Mouse (Mus musculus) liver, embryonic 12.5 days (tissue): ENCODE measurements at regions not wholly inside any gene's neighbourhood (a gene's known extent, or its start where the extent isn't known, plus 50 kb on each side); places are given as distances from the start of the nearest gene placed in this dataset.

Experiments
- ATAC-seq: fragments of 200-750 bp; cut with Nextera tagmentation; 2 replicates; pipeline ENCODE4 v1.8.0; 2017; ENCODE audit warnings: moderate number of reproducible peaks, mild to moderate bottlenecking, moderate library complexity
- H3K27ac ChIP-seq: fragments of 300-500 bp; sonication (generic); 2 replicates; pipeline ENCODE4 v1.5.1; 2016; ENCODE audit warnings: mild to moderate bottlenecking
- H3K27me3 ChIP-seq: fragments of 300-500 bp; sonication (generic); replicated peaks from 2 replicates; pipeline ENCODE4 v1.6.1; 2016; ENCODE audit warnings: mild to moderate bottlenecking, moderate library complexity
- H3K36me3 ChIP-seq: fragments of 300-500 bp; sonication (generic); 2 replicates; pipeline ENCODE4 v1.6.1; 2016; ENCODE audit warnings: mild to moderate bottlenecking, moderate library complexity
- H3K4me1 ChIP-seq: fragments of 300-500 bp; sonication (generic); 2 replicates; pipeline ENCODE4 v1.6.1; 2016
- H3K4me2 ChIP-seq: fragments of 300-500 bp; sonication (generic); 2 replicates; pipeline ENCODE4 v1.6.1; 2016; ENCODE audit warnings: mild to moderate bottlenecking, moderate library complexity
- H3K4me3 ChIP-seq: fragments of 300-500 bp; sonication (generic); 2 replicates; pipeline ENCODE4 v1.5.1; 2016; ENCODE audit warnings: mild to moderate bottlenecking, moderate library complexity
- H3K9ac ChIP-seq: fragments of 300-500 bp; sonication (generic); 2 replicates; pipeline ENCODE4 v1.6.1; 2016; ENCODE audit warnings: mild to moderate bottlenecking, moderate library complexity
- H3K9me3 ChIP-seq: fragments of 300-500 bp; sonication (generic); replicated peaks from 2 replicates; pipeline ENCODE4 v1.6.1; 2016; ENCODE audit warnings: mild to moderate bottlenecking, moderate library complexity
- WGBS: fragments of 180-500 bp; shearing (Covaris S2); methylation state at CpG from one replicate; pipeline ENCODE4 v1.1.7; 2016; ENCODE audit not compliant: insufficient replicate concordance; 5-methylcytosine and 5-hydroxymethylcytosine counted together

DNA sequence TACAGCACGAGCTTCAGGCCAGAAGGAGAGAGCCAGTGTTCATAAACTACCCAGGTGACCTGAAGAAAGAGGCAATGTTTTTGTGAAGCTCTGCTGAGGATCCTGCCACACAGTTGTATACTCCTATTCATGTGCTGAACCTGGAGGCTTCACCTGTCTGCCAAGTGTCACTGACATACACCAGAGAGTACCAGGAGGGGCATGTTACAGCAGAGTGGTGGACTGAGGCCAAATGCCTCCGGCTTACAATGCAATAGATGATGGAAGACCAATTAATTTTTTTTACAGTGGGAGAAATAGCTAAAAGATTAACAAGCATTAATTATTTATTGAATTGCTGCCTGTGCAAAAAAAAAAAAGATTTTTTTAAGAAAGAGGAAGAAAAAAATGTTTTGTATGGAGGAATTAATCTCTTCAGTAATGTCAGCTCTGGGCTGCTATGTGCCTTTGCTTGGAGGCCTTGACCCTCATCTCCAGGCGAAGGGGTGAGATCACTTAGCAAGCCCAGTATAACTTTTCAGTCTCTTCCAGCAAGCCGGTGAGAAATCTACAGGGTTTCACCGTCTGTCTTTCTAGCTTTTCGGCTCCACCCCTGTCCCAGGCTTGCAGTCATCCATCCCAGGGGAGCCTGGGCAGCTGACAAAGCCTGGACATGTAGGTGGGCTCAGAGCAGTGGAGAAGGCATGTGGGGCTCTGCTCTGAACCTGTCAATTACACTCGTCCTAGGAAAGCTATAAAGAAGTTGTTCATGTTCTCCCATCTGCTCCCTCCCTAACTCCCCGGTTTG is 144.0 kb upstream of the Tmem45b start:
- H3K9me3 ChIP-seq = no peaks in the 10 kb centered on the region
- H3K4me1 ChIP-seq = no peaks in the 10 kb centered on the region
- no peak overlapping the region for H3K4me3 ChIP-seq
- no peak for ATAC-seq
- no peak overlapping the region for H3K9ac ChIP-seq
- WGBS = 54% methylated on average over 8 of the region's 8 CpGs
- H3K4me2 ChIP-seq = no peak overlapping the region
- no peak overlapping the region for H3K27ac ChIP-seq
- H3K27me3 ChIP-seq = no peaks in the 10 kb centered on the region
- no peaks in the 10 kb centered on the region for H3K36me3 ChIP-seq

- no peaks in the 10 kb centered on the region for H3K4me1 ChIP-seq
- H3K9ac ChIP-seq = no peak overlapping the region
- H3K27ac ChIP-seq = no peak overlapping the region
- no peaks in the 10 kb centered on the region for H3K36me3 ChIP-seq
- no peak overlapping the region for H3K4me3 ChIP-seq
- 68% methylated on average over 6 of the region's 6 CpGs for WGBS
- no peak overlapping the region for H3K4me2 ChIP-seq
- no peaks in the 10 kb centered on the region for H3K27me3 ChIP-seq
- no peak for ATAC-seq
- no peaks in the 10 kb centered on the region for H3K9me3 ChIP-seq
These were observed 142.7 kb upstream of the Tmem45b start for GRCm38 (mm10) chr9:31606936-31607335.

DNA sequence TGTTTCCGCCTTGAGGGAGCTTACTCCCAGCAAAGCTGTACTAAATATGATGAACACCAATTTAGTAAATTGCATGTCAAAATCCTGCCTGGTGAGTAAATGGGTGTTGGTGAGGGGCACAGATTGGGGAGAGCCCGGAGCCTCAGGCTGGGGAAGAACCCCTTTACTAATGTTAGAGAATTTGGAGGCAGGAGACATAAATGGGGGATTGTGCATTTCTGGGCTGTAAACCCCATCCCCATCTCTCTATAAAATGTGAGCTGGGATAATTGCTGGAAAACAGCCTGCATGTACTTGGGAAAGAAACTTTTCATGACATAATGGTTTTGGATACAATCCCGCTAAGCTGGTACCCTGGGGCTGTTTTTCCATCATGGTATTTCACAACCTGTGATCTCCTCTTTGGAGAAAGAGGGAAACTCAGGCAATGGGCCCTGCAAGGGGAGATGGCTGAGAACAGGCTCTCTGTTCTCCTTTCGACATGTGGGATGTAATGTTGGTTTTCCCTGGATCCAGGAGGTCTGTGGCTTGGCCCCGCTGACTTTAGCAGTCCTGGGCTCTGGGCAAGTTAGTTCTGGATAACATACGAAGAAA is 140.3 kb upstream of the Tmem45b start:
- H3K9me3 ChIP-seq = no peaks in the 10 kb centered on the region
- H3K4me1 ChIP-seq = no peaks in the 10 kb centered on the region
- ATAC-seq = no peak
- H3K9ac ChIP-seq = no peak overlapping the region
- no peaks in the 10 kb centered on the region for H3K36me3 ChIP-seq
- H3K4me2 ChIP-seq = no peak overlapping the region
- no peak overlapping the region for H3K27ac ChIP-seq
- 67% methylated on average over 6 of the region's 6 CpGs for WGBS
- H3K27me3 ChIP-seq = no peaks in the 10 kb centered on the region
- H3K4me3 ChIP-seq = no peak overlapping the region

- no peak for ATAC-seq
- WGBS = 77% methylated on average over 4 of the region's 4 CpGs
- Histone ChIP-seq H3K9me3 (no peaks in the 10 kb centered on the region), H3K9ac (no peak overlapping the region), H3K36me3 (no peaks in the 10 kb centered on the region), H3K27me3 (no peaks in the 10 kb centered on the region), H3K4me3 (no peak overlapping the region), H3K4me1 (no peaks in the 10 kb centered on the region), H3K4me2 (no peak overlapping the region), H3K27ac (no peak overlapping the region)
These were observed 138.4 kb upstream of the Tmem45b start for GRCm38 (mm10) chr9:31602707-31603106.

DNA sequence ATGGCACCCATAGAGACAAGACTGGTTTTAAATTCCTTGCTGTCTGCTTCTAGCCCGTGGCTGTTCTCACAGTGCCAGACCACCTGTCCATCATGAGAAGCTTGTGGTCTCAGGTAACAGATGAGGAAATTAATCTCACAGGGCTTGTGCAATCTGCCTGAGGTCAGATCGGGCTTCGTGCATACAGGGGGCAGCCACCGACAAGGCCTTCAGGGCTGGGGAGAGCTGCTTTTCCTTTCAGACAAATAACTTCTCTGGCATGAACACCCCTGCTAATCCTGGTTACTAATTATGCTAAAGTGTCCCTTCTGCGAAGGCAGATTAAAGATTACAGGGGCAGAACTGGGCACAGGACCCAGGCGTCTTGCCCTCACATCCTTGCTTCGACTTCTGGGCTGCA is 130.8 kb upstream of the Tmem45b start:
- Histone ChIP-seq H3K4me3 (no peak overlapping the region), H3K4me1 (no peaks in the 10 kb centered on the region), H3K9ac (no peak overlapping the region), H3K27me3 (no peaks in the 10 kb centered on the region), H3K36me3 (no peaks in the 10 kb centered on the region), H3K27ac (no peak overlapping the region), H3K4me2 (no peak overlapping the region), H3K9me3 (no peaks in the 10 kb centered on the region)
- no peak for ATAC-seq
- 65% methylated on average over 7 of the region's 7 CpGs for WGBS

- ATAC-seq = no peak
- Histone ChIP-seq H3K9me3 (no peaks in the 10 kb centered on the region), H3K27me3 (no peaks in the 10 kb centered on the region), H3K4me3 (no peak overlapping the region), H3K4me2 (no peak overlapping the region), H3K27ac (no peak overlapping the region), H3K9ac (no peak overlapping the region), H3K36me3 (no peaks in the 10 kb centered on the region), H3K4me1 (no peaks in the 10 kb centered on the region)
These were observed 123.4 kb upstream of the Tmem45b start for GRCm38 (mm10) chr9:31587671-31588070.

- Histone ChIP-seq H3K4me1 (no peaks in the 10 kb centered on the region), H3K27me3 (no peaks in the 10 kb centered on the region), H3K4me3 (no peak overlapping the region), H3K9me3 (no peaks in the 10 kb centered on the region), H3K27ac (no peak overlapping the region), H3K9ac (no peak overlapping the region), H3K4me2 (no peak overlapping the region), H3K36me3 (no peaks in the 10 kb centered on the region)
- WGBS = 70% methylated on average over 10 of the region's 10 CpGs
- ATAC-seq = no peak
These were observed 119.7 kb upstream of the Tmem45b start for GRCm38 (mm10) chr9:31583983-31584382.

DNA sequence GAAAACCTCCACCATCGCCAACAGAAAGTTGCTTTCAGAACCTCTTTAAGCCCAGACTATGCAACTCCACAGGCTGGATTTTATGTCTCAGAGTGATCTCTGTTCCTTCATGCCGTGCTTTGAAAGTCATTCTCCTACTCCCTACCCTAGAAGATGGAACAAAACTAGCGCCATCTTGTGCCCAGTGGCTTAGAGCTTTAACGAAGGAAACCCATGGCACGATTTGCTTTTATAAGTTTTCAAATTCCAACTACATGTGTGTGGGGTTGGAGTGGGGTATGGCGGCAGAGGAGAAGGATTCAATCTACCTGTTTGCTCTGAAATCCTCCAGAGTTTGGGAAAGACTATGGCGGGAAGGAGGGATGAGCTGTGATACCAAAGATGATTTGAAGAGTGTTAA is 118.7 kb upstream of the Tmem45b start:
- Histone ChIP-seq H3K36me3 (no peaks in the 10 kb centered on the region), H3K27ac (no peak overlapping the region), H3K4me3 (no peak overlapping the region), H3K27me3 (no peaks in the 10 kb centered on the region), H3K4me1 (no peaks in the 10 kb centered on the region), H3K9me3 (no peaks in the 10 kb centered on the region), H3K4me2 (no peak overlapping the region), H3K9ac (no peak overlapping the region)
- ATAC-seq = no peak
- 52% methylated on average over 7 of the region's 7 CpGs for WGBS

GRCm38 (mm10) chr9:31578506-31579173 is 114.4 kb upstream of the Tmem45b start:
- no peak overlapping the region for H3K4me3 ChIP-seq
- H3K27me3 ChIP-seq = no peaks in the 10 kb centered on the region
- H3K4me1 ChIP-seq = no peaks in the 10 kb centered on the region
- ATAC-seq = no peak
- H3K9me3 ChIP-seq = no peaks in the 10 kb centered on the region
- no peak overlapping the region for H3K4me2 ChIP-seq
- no peak overlapping the region for H3K9ac ChIP-seq
- H3K36me3 ChIP-seq = no peaks in the 10 kb centered on the region
- H3K27ac ChIP-seq = no peak overlapping the region
- WGBS = 77% methylated on average over 8 of the region's 8 CpGs

DNA sequence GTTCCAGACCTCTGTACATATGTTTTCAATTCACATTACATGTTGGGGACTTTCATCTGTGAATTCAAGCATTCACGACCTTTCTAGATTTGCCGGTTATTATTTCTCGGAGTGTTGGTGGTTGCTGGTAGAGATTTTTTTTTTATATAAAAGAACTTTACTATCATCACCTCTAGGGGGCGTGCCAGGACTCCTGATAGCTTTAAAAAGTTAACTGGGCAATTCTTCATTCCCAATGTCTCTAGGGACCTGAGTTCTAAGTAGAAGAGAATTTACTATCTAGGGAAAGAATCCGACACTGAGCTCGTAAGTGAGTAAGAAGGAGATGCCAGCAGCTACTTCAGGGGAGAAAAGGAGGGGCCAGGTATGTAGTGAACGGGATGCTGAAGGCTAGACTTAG is 112.8 kb upstream of the Tmem45b start:
- 64% methylated on average over 7 of the region's 7 CpGs for WGBS
- no peak for ATAC-seq

GRCm38 (mm10) chr9:31567029-31567428 is 102.8 kb upstream of the Tmem45b start:
- Histone ChIP-seq H3K27ac (no peak overlapping the region), H3K4me1 (no peaks in the 10 kb centered on the region), H3K27me3 (no peaks in the 10 kb centered on the region), H3K9me3 (no peaks in the 10 kb centered on the region), H3K4me3 (no peak overlapping the region), H3K4me2 (no peak overlapping the region), H3K9ac (no peak overlapping the region), H3K36me3 (no peaks in the 10 kb centered on the region)
- 74% methylated on average over 10 of the region's 10 CpGs for WGBS
- ATAC-seq = no peak

More for the DNA sequence above, 112.8 kb upstream of the Tmem45b start:
- Histone ChIP-seq H3K27ac (no peak overlapping the region), H3K4me2 (no peak overlapping the region), H3K4me3 (no peak overlapping the region), H3K4me1 (no peaks in the 10 kb centered on the region), H3K27me3 (no peaks in the 10 kb centered on the region), H3K9me3 (no peaks in the 10 kb centered on the region), H3K36me3 (no peaks in the 10 kb centered on the region), H3K9ac (no peak overlapping the region)

GRCm38 (mm10) chr9:31566257-31567007 is 102.2 kb upstream of the Tmem45b start:
- WGBS = 70% methylated on average over 31 of the region's 31 CpGs
- no peaks in the 10 kb centered on the region for H3K27me3 ChIP-seq
- no peak for ATAC-seq
- no peak overlapping the region for H3K4me2 ChIP-seq
- no peaks in the 10 kb centered on the region for H3K36me3 ChIP-seq
- no peak overlapping the region for H3K4me3 ChIP-seq
- H3K9me3 ChIP-seq = no peaks in the 10 kb centered on the region
- H3K4me1 ChIP-seq = no peaks in the 10 kb centered on the region
- no peak overlapping the region for H3K9ac ChIP-seq
- H3K27ac ChIP-seq = no peak overlapping the region
